In genomic region chr8:119020781-119021180, GRCm38 (mm10) we compare ENCODE assay signal across 10 mouse cellular contexts.
DNase-seq lines count a peak whose midpoint lies in the region; ATAC-seq and TF ChIP-seq lines count a peak whose summit lies in the region.
"Had no signal": no experiment of that assay in that cellular context is flagged by ENCODE, and none has a peak within 500 bp of the region (broad histone marks: within the 10 kb centered on the region; RNA-seq: fewer than 3 reads in every experiment).

No protein-coding gene starts in this region.

- no peak overlapping the region for H3K9ac ChIP-seq in midbrain, postnatal 0 days (replicated peaks; ENCODE audit: low read length, poor library complexity, severe bottlenecking)

- peaks cover 4% of the 10 kb centered on the region; the same call in 1 of the 2 replicates for H3K4me1 ChIP-seq in midbrain, postnatal 0 days (ENCODE audit: insufficient read depth, low read length)
- H3K4me1 ChIP-seq in midbrain, embryonic 10.5 days = peaks cover 4% of the 10 kb centered on the region; the same call in 1 of the 2 replicates

- no peak for TF ChIP-seq CTCF in midbrain, postnatal 0 days (IDR thresholded peaks at IDR 0.05)

- no peak for ATAC-seq in cerebellum, adult (ENCODE audit: insufficient number of reproducible peaks, low FRiP score, low TSS enrichment)
- no peak for ATAC-seq in midbrain, postnatal 0 days (ENCODE audit: low FRiP score)
- ATAC-seq: CD4-positive, CD25-positive, alpha-beta regulatory T cell, adult 4 months had no signal

- no peak overlapping the region for H3K4me2 ChIP-seq in midbrain, postnatal 0 days (ENCODE audit: low read depth, low read length, poor library complexity, severe bottlenecking)

- peak overlapping the region; percentile 26; the same call in 1 of the 2 replicates for H3K27ac ChIP-seq in midbrain, postnatal 0 days (ENCODE audit: low read depth, low read length)
- H3K27ac ChIP-seq in midbrain, embryonic 10.5 days (replicated peaks) = no peak overlapping the region
- H3K27ac ChIP-seq: macrophage had no signal

- H3K27me3 ChIP-seq in midbrain, postnatal 0 days (ENCODE audit: insufficient read depth, low read length) = no peaks in the 10 kb centered on the region
- H3K27me3 ChIP-seq in midbrain, embryonic 10.5 days (ENCODE audit: low read depth, poor library complexity, severe bottlenecking) = no peaks in the 10 kb centered on the region

- no peaks in the 10 kb centered on the region for H3K36me3 ChIP-seq in midbrain, postnatal 0 days (ENCODE audit: insufficient read depth, low read length)
- H3K36me3 ChIP-seq in midbrain, embryonic 10.5 days = no peaks in the 10 kb centered on the region

- DNase-seq in cerebellum, adult 9-11 months = peak; percentile 20
- DNase-seq in midbrain, postnatal 0 days (ENCODE audit: low spot score) = peak; percentile 48
- DNase-seq in midbrain, embryonic 10.5 days (ENCODE audit: low spot score) = no peak
- peak; percentile 22 to 36 for DNase-seq in layer of hippocampus, postnatal 14 days (ENCODE audit: low spot score in 2 of 2)
- DNase-seq in telencephalon, adult 2 months (ENCODE audit: low read depth, low spot score) = peak; percentile 88
- DNase-seq in thymus, postnatal 36 days = no peak
- DNase-seq in testis, postnatal 14 days (ENCODE audit: low spot score) = no peak

- WGBS in midbrain, postnatal 0 days = 55% methylated on average over 11 of the region's 11 CpGs
- WGBS in midbrain, embryonic 10.5 days = 84% methylated on average over 11 of the region's 11 CpGs

- H3K4me3 ChIP-seq in midbrain, postnatal 0 days (ENCODE audit: low read depth, low read length) = no peak overlapping the region
- H3K4me3 ChIP-seq in midbrain, embryonic 10.5 days = no peak overlapping the region

- H3K9me3 ChIP-seq in midbrain, postnatal 0 days (ENCODE audit: low read length) = no peaks in the 10 kb centered on the region
- H3K9me3 ChIP-seq in midbrain, embryonic 10.5 days (replicated peaks) = no peaks in the 10 kb centered on the region

Comparison
In these comparisons a context has a peak if more than half of its experiments do, and no peak if none do; other contexts are left out.
1. DNase-seq: peak in cerebellum, adult 9-11 months (single experiment), midbrain, postnatal 0 days (single experiment), layer of hippocampus, postnatal 14 days (2 of 2) and telencephalon, adult 2 months (single experiment); none in midbrain, embryonic 10.5 days (single experiment), thymus, postnatal 36 days (0 of 2) and testis, postnatal 14 days (single experiment).